Mouse (Mus musculus) kidney, adult 2 months (tissue): ENCODE data around the gene Olfr1248. TPM values are rescaled to one million over a fixed set of nuclear protein-coding genes. Genes with fewer than 3 reads are reported as not detected.
"Not testable (repeated sequence)": the region's sequence is repeated elsewhere in the genome, so short reads cannot be mapped to it uniquely, and the experiment has no call there.

Experiments used
- DNase-seq: peaks from one replicate; pipeline ENCODE4 v3.0.0; 2021
- H3K27ac ChIP-seq: fragments of 200-500 bp; 2 replicates; pipeline ENCODE4 v1.5.1; 2012; ENCODE audit warnings: low read depth, low read length, control low read depth, inconsistent platforms; ENCODE audit not compliant: insufficient read depth
- H3K27me3 ChIP-seq: fragments of 200-500 bp; replicated peaks from 2 replicates; pipeline ENCODE4 v1.6.1; 2012; ENCODE audit warnings: mild to moderate bottlenecking, moderate library complexity, low read length, inconsistent platforms; ENCODE audit not compliant: control insufficient read depth, insufficient read depth
- H3K36me3 ChIP-seq: fragments of 200-500 bp; 2 replicates; pipeline ENCODE4 v1.6.1; 2012; ENCODE audit warnings: mild to moderate bottlenecking, moderate library complexity, low read length, inconsistent platforms; ENCODE audit not compliant: control insufficient read depth, insufficient read depth
- H3K4me1 ChIP-seq: fragments of 200-500 bp; 2 replicates; pipeline ENCODE4 v1.6.1; 2011; ENCODE audit warnings: low read length; ENCODE audit not compliant: control insufficient read depth, insufficient read depth
- H3K4me3 ChIP-seq: fragments of 200-500 bp; 2 replicates; pipeline ENCODE4 v1.5.1; 2011; ENCODE audit warnings: mild to moderate bottlenecking, low read depth, low read length, control low read depth; ENCODE audit not compliant: insufficient read depth
- CTCF ChIP-seq: fragments of 200-500 bp; conservative IDR thresholded peaks from 2 replicates; pipeline ENCODE4 v1.5.1; 2011; ENCODE audit warnings: low read depth, mild to moderate bottlenecking, control low read depth, low read length, moderate library complexity, mixed read lengths; ENCODE audit not compliant: insufficient read depth, insufficient read length
- POLR2A ChIP-seq: fragments of 200-500 bp; IDR thresholded peaks from one replicate; pipeline ENCODE4 v1.6.1; 2011; ENCODE audit warnings: low read depth, low read length, control low read depth
- WGBS: fragments of 180-500 bp; shearing (Covaris S2); methylation state at CpG from one replicate; pipeline ENCODE4 v1.1.7; 2018; 5-methylcytosine and 5-hydroxymethylcytosine counted together
- polyA plus RNA-seq: library from polyadenylated mRNA; depleted of rRNA; stranded (reverse); fragments of >200 nt; gene quantifications from 2 replicates; pipeline ENCODE4 v1.2.3, GENCODE M21; 2012; rRNA removed

Olfr1248 gene
- polyA plus RNA-seq: not detected in 2 replicates

DNA sequence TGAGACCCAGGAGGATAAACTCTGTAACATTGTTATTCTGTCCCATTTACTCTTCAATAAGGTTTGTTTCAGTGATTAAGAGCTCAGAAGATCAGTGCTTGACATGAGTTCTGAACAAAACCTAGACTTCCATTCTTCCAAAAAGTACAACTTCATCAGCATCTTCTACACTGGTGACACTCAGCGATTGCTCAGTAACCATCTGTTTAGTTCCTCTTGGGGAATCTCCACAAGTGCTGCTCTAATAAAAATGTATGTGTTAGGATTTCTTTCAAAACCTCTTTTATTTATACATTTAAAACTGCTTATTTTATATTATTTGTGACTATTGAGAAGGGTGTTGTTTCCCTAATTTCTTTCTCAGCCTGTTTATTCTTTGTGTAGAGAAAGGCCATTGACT lies at the start of gene Olfr1248:
TSS of gene Olfr1248 (minus strand) at position 101 of the 400 bp plus-strand sequence.
- WGBS: 88% methylated on average over 1 of the region's 1 CpGs
- H3K27me3 ChIP-seq: not testable (repeated sequence)

DNA sequence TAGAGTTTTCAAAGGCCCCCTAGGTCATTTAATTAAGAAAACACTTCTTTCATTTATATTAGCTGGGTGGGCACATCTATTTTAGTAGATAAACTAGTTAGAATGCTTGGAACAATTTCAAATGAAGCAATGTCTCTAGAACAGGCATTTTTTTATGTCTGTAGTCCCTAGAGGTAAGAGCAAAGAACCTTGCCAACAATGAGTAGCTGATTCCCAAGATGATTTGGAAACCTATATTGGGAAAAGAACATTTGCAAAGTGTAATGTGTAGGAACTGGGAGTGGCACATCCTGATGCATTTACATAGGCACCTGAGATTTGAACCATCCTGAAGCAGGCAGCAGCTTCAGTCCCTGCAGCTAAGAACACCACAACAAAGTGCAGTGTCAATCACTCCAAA lies 43.3 kb upstream of the Olfr1248 start, which contains the start of gene Olfr1250:
TSS of gene Olfr1250 (minus strand) at position 101 of the 400 bp plus-strand sequence.
- DNase-seq: no peak
- Histone ChIP-seq H3K4me3 (no peak within 1 kb of the TSS), H3K4me1 (no peaks in the 10 kb centered on the region), H3K27ac (no peak within 1 kb of the TSS), H3K36me3 (no peaks in the 10 kb centered on the region), H3K27me3 (no peaks in the 10 kb centered on the region)
- no peak for TF ChIP-seq POLR2A
- TF ChIP-seq CTCF: no peak

More for the DNA sequence above, at the start of gene Olfr1248:
- H3K36me3 ChIP-seq, H3K4me3 ChIP-seq, H3K4me1 ChIP-seq, DNase-seq, H3K27ac ChIP-seq: not testable (repeated sequence)

DNA sequence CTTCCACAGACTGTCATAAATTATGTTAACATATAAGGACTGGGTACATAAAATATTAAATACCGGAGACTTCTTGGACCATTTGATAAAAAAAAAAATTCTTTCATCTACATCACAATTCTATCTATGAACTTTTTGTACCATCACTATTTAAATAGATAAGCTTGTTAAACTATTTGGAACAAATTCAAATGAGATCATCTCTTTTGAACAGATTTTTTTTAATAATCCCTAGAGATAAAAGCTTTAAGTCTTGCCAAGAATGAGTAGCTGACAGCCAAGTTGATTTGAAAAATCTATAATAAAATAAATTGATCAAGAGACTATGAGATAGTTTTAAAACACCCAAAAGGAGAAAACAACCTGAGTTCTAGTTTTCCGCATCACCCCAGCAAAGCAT lies 16.8 kb upstream of the Olfr1248 start, which contains the start of gene Olfr1249:
TSS of gene Olfr1249 (minus strand) at position 101 of the 400 bp plus-strand sequence.
- 80% methylated on average over 2 of the region's 2 CpGs for WGBS
- Histone ChIP-seq H3K36me3 (no peaks in the 10 kb centered on the region), H3K4me3 (no peak within 1 kb of the TSS)

DNA sequence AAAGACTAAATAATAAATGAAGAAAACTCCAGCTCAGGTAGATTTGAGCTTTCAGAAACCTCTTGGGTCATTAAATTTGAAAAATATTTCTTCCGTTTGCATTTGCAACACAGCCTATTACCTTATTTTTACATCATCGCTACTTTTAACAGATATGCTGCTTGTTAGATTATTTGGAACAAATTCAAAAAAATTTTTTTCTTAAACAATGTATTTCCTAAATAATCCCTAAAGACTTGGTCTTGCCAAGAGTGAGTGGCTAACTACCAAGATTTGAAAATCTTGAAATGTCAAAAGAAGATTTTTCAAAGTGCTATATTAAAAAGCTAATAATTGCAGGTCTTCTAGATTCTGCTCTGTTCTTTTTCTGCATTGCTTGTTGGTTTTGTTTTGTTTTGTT lies 4.0 kb downstream of the Olfr1248 start, which contains the start of gene Olfr1247:
TSS of gene Olfr1247 (minus strand) at position 101 of the 400 bp plus-strand sequence.
- no peaks in the 10 kb centered on the region for H3K36me3 ChIP-seq
- TF ChIP-seq CTCF: no peak
- no peak for TF ChIP-seq POLR2A
- DNase-seq: no peak
- no peak within 1 kb of the TSS for H3K27ac ChIP-seq
- H3K27me3 ChIP-seq: no peaks in the 10 kb centered on the region
- H3K4me3 ChIP-seq: no peak within 1 kb of the TSS
- H3K4me1 ChIP-seq: no peaks in the 10 kb centered on the region
- WGBS: 87% methylated on average over 2 of the region's 2 CpGs

More for the DNA sequence above, 16.8 kb upstream of the Olfr1248 start, which contains the start of gene Olfr1249:
- Histone ChIP-seq H3K27me3 (no peaks in the 10 kb centered on the region; the same call in 1 of the 2 replicates), H3K27ac (no peak within 1 kb of the TSS), H3K4me1 (no peaks in the 10 kb centered on the region)
- no peak for DNase-seq
- TF ChIP-seq CTCF (no peak), POLR2A (no peak)

DNA sequence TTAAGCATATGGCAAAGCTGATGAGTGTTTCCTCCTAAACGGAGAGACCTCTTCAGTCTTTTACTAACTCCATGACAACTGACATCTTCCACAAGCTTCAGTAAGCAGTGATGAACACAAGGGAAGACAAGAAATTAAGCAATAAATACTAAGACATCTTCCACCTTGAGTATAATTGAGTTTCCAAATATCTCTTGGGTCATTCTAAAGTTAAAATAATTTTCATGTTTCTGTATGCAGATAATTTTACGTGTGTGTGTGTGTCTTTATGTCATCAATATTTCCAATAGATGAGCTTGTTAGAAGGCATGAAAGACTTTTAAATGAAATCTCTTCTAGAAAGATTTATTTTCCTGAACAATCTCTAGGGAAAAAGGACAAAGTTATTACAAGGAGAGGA lies 25.0 kb downstream of the Olfr1248 start, which contains the start of gene Olfr1246:
TSS of gene Olfr1246 (minus strand) at position 101 of the 400 bp plus-strand sequence.
- Histone ChIP-seq H3K4me3 (no peak within 1 kb of the TSS), H3K27me3 (no peaks in the 10 kb centered on the region), H3K27ac (no peak within 1 kb of the TSS), H3K4me1 (no peaks in the 10 kb centered on the region), H3K36me3 (no peaks in the 10 kb centered on the region)
- no peak for DNase-seq
- WGBS: 74% methylated on average over 2 of the region's 2 CpGs
- no peak for TF ChIP-seq CTCF
- no peak for TF ChIP-seq POLR2A

DNA sequence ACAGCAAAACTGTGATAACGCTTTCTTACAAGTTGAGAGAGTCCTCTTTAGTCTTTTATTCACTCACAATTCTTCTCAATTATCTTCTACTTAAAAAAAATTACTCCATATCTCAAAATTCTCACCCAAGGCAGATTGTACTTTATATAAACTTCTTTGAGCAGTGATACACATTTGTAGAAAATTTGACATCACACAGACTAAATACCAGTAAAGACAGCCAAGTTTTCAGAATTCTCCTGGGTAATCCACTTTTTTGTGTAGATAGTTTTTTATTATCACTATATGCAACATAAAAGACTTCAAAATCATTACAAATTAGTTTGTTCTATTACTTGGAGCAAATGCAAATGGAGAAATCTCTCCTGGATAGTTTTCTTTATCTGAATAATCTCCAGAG lies 39.7 kb downstream of the Olfr1248 start, which contains the start of gene Olfr1245:
TSS of gene Olfr1245 (minus strand) at position 101 of the 400 bp plus-strand sequence.
- TF ChIP-seq POLR2A: no peak
- no peak for TF ChIP-seq CTCF
- Histone ChIP-seq H3K27ac (no peak within 1 kb of the TSS), H3K27me3 (no peaks in the 10 kb centered on the region), H3K4me1 (no peaks in the 10 kb centered on the region), H3K4me3 (no peak within 1 kb of the TSS), H3K36me3 (no peaks in the 10 kb centered on the region)
- DNase-seq: no peak
- 81% methylated on average over 1 of the region's 1 CpGs for WGBS

Other genes starting within 250 kb of the Olfr1248 start
- not detected in 2 replicates for gene Olfr1238, start 208.6 kb downstream of the Olfr1248 start, polyA plus RNA-seq
- not detected in 2 replicates for gene Olfr1239, start 197.8 kb downstream of the Olfr1248 start, polyA plus RNA-seq
- not detected in 2 replicates for gene Olfr1240, start 175.2 kb downstream of the Olfr1248 start, polyA plus RNA-seq
- gene Olfr1241, start 131.1 kb downstream of the Olfr1248 start, polyA plus RNA-seq: not detected in 2 replicates
- not detected in 2 replicates for gene Olfr1242, start 119.9 kb downstream of the Olfr1248 start, polyA plus RNA-seq
- gene Olfr1243, start 86.8 kb downstream of the Olfr1248 start, polyA plus RNA-seq: not detected in 2 replicates
- not detected in 2 replicates for gene Olfr1245, start 39.8 kb downstream of the Olfr1248 start, polyA plus RNA-seq
- not detected in 2 replicates for gene Olfr1246, start 25.1 kb downstream of the Olfr1248 start, polyA plus RNA-seq
- gene Olfr1247, start 4.1 kb downstream of the Olfr1248 start, polyA plus RNA-seq: not detected in 2 replicates
- gene Olfr1249, start 16.7 kb upstream of the Olfr1248 start, polyA plus RNA-seq: not detected in 2 replicates
- not detected in 2 replicates for gene Olfr1250, start 43.2 kb upstream of the Olfr1248 start, polyA plus RNA-seq
- not detected in 2 replicates for gene Olfr1251, start 53.7 kb upstream of the Olfr1248 start, polyA plus RNA-seq
- gene Olfr1252, start 106.8 kb upstream of the Olfr1248 start, polyA plus RNA-seq: not detected in 2 replicates
- not detected in 2 replicates for gene Olfr1253, start 138.8 kb upstream of the Olfr1248 start, polyA plus RNA-seq
- not detected in 2 replicates for gene Olfr1254, start 175.4 kb upstream of the Olfr1248 start, polyA plus RNA-seq
- gene Olfr1255, start 193.8 kb upstream of the Olfr1248 start, polyA plus RNA-seq: not detected in 2 replicates
- gene Olfr1256, start 223.3 kb upstream of the Olfr1248 start, polyA plus RNA-seq: not detected in 2 replicates
- gene Olfr48, start 230.0 kb upstream of the Olfr1248 start, polyA plus RNA-seq: not detected in 2 replicates